Mouse (Mus musculus) layer of hippocampus, postnatal 25 days (tissue): ENCODE measurements at regions not wholly inside any gene's neighbourhood (a gene's known extent, or its start where the extent isn't known, plus 50 kb on each side); places are given as distances from the start of the nearest gene placed in this dataset.

ENCODE experiments used
- DNase-seq, 2 experiments: peaks; one replicate each; pipeline ENCODE4 v3.0.0; 2022; ENCODE audit warnings: mixed read lengths in 2 of 2, low spot score in 1 of 2; ENCODE audit errors: extremely low spot score in 1 of 2

DNA sequence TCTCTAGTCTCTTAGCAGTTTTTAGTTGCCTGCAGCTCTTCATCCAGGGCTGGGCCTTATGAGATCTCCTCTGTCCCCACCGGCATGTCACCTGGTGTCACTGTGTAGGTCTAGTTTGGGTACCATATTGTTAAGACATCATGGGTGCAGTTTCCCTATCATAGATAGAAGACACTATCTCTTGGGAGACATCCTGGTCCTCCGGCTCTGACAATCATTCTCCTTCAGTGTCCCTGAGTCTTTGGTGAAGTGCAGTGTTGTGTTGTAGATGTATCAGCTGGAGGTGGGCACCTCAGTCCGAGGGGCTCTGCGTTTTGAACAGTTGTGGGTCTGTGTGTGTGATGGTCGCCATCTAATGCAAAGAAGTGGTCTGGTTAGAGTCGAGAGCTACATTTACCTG is 58.0 kb upstream of the Synm start:
- no peak for DNase-seq

DNA sequence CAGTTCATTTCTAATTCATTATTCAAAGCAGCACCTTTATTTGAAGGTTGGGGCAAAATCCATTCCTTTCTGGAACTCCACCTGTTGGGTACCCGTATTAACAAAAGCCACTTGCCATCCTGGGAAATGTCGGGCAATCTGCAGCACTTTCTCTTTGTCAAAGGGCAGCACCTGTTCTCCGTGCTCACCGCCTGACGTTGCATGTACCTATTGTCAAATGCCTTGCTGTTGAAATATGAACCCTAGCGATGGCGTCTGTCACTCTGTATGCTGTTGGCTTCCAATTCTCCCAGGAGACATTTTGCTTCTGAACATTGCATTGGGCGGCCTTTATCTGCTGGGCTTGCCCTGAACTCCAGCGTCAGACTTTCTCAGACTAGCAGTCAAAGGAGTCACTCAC is 55.3 kb upstream of the Synm start:
- DNase-seq, result no peak
